In genomic region chr17:33890533-33891059, GRCm38 (mm10) we compare ENCODE assay signal across 7 mouse cellular contexts. TPM values are rescaled to one million over a fixed set of nuclear protein-coding genes. Genes with fewer than 3 reads are reported as not detected.
DNase-seq lines count a peak whose midpoint lies in the region; ATAC-seq lines count a peak whose summit lies in the region.

TSS of gene Kifc1 (minus strand) at chr17:33890661.

- peaks cover 4% of the 10 kb centered on the region; the same call in 1 of the 2 replicates for H3K4me1 ChIP-seq in intestine, embryonic 15.5 days (replicated peaks)
- peaks cover 19% of the 10 kb centered on the region for H3K4me1 ChIP-seq in midbrain, embryonic 10.5 days

- WGBS in intestine, embryonic 15.5 days, result under 1% methylated on average over 49 of the region's 49 CpGs
- under 1% methylated on average over 49 of the region's 49 CpGs for WGBS in midbrain, embryonic 10.5 days

- peaks cover 8% of the 10 kb centered on the region for H3K36me3 ChIP-seq in intestine, embryonic 15.5 days
- H3K36me3 ChIP-seq in midbrain, embryonic 10.5 days, result peaks cover 21% of the 10 kb centered on the region

- H3K27me3 ChIP-seq in intestine, embryonic 15.5 days (replicated peaks), result no peaks in the 10 kb centered on the region
- H3K27me3 ChIP-seq in midbrain, embryonic 10.5 days (ENCODE audit: low read depth, poor library complexity, severe bottlenecking), result no peaks in the 10 kb centered on the region

- ATAC-seq in intestine, embryonic 15.5 days, result peak; percentile 99

- H3K9ac ChIP-seq in intestine, embryonic 15.5 days, result peak within 1 kb of the TSS; percentile 56

- H3K27ac ChIP-seq in intestine, embryonic 15.5 days, result peak within 1 kb of the TSS; percentile 36; the same call in 1 of the 2 replicates
- peak within 1 kb of the TSS; percentile 93 for H3K27ac ChIP-seq in midbrain, embryonic 10.5 days (replicated peaks)

- no peaks in the 10 kb centered on the region for H3K9me3 ChIP-seq in intestine, embryonic 15.5 days
- no peaks in the 10 kb centered on the region for H3K9me3 ChIP-seq in midbrain, embryonic 10.5 days (replicated peaks)

- H3K4me3 ChIP-seq in intestine, embryonic 15.5 days (replicated peaks), result peak within 1 kb of the TSS; percentile 67
- H3K4me3 ChIP-seq in midbrain, embryonic 10.5 days, result peak within 1 kb of the TSS; percentile 78

- peak within 1 kb of the TSS; percentile 64 for H3K4me2 ChIP-seq in intestine, embryonic 15.5 days (replicated peaks)

- intact Hi-C loops in gastrocnemius, postnatal 36 days (cut with DNase I), result no loop called here
- intact Hi-C loops in left cerebral cortex, postnatal 25 days (cut with DNase I), result no loop called here

- peak; percentile 99 for DNase-seq in adrenal gland, adult 2 months
- DNase-seq in embryo, embryonic 11.5 days (ENCODE audit: low read depth, low spot score), result peak; percentile 100
- DNase-seq in gastrocnemius, postnatal 36 days, result peak; percentile 99
- DNase-seq in left cerebral cortex, postnatal 25 days (ENCODE audit: low spot score in 2 of 2), result peak; percentile 99 to 100
- DNase-seq in midbrain, embryonic 10.5 days (ENCODE audit: low spot score), result peak; percentile 100
- DNase-seq in right cerebral cortex, postnatal 4 days, result peak; percentile 100

RNA-seq across cellular contexts. Expression of gene Kifc1, which starts in this region (rescaled TPM):
- 1 to 10 TPM; 1.4 to 1.6 TPM for total RNA-seq in adrenal gland, adult 2 months (2021)
- 1.8 and 2.5 TPM in 2 replicates for polyA plus RNA-seq in adrenal gland, adult 2 months (2012; rRNA removed)
- 1 to 10 TPM in 1 of 2 experiments, under 1 TPM in 1; 0.74 to 1.1 TPM for total RNA-seq in gastrocnemius, postnatal 36 days (2021)
- 5.7 and 7.1 TPM in 2 replicates for polyA plus RNA-seq in intestine, embryonic 15.5 days (2015; fragmentation: Nextera tagmentation; extraction: Ambion mirVana)
- total RNA-seq in left cerebral cortex, postnatal 25 days (2021), result 1 to 10 TPM; 3.0 to 3.4 TPM
- 7.8 and 9.4 TPM in 2 replicates for polyA plus RNA-seq in midbrain, embryonic 10.5 days (2016; fragmentation: Nextera tagmentation; extraction: Ambion mirVana)

Comparison
In these comparisons a context has a peak if more than half of its experiments do, and no peak if none do; other contexts are left out.
1. Peak in every context shown above with its lines: DNase-seq, ATAC-seq, H3K4me3 ChIP-seq and H3K27ac ChIP-seq.